Mouse (Mus musculus) embryonic fibroblast, embryonic 13.5 days (primary cell): ENCODE data around the gene Coq9.

ENCODE experiments used
- CTCF ChIP-seq: IDR thresholded peaks from 2 replicates; pipeline ENCODE4 v1.5.1; 2011; ENCODE audit warnings: mild to moderate bottlenecking, control low read depth, low read length, moderate library complexity, borderline replicate concordance; ENCODE audit not compliant: insufficient read depth
- POLR2A ChIP-seq: IDR thresholded peaks from 2 replicates; pipeline ENCODE4 v1.6.1; 2011; ENCODE audit warnings: low read depth, mild to moderate bottlenecking, control low read depth, low read length, moderate library complexity

DNA sequence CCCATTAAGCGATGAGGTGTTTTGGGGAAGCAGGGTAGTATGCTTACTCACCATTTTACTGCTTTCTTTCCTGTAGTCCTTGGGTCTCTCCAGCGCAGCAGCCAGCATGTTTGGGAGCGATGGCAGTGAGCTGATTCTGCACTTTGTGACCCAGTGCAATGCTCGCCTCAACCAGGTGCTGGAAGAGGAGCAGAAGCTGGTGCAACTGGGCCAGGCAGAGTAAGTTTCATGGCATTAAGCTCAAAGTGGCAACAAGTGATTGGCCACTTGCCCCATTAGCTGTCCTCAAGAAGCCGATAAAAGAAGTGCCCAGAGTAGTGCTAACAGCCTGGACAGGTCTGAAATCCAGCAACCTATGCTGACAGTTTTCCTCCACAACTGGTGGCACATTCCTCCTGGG lies 11.9 kb downstream of the Coq9 start:
- no peak for TF ChIP-seq POLR2A
- TF ChIP-seq CTCF, result no peak
